Mouse (Mus musculus) forebrain, embryonic 11.5 days (tissue): ENCODE data around the gene Fsip2. TPM values are rescaled to one million over a fixed set of nuclear protein-coding genes. Genes with fewer than 3 reads are reported as not detected.

ENCODE experiments used
- ATAC-seq: fragments of 200-750 bp; cut with Nextera tagmentation; replicated peaks from 2 replicates; pipeline ENCODE4 v1.8.0; 2017; ENCODE audit warnings: moderate TSS enrichment; ENCODE audit not compliant: low FRiP score
- DNase-seq: peaks from one replicate; pipeline ENCODE4 v3.0.0-alpha.2; 2017; ENCODE audit warnings: low spot score
- H3K27ac ChIP-seq: fragments of 300-500 bp; sonication (generic); 2 replicates; pipeline ENCODE4 v1.5.1; 2014; ENCODE audit warnings: low read depth, low read length
- H3K27me3 ChIP-seq: fragments of 300-500 bp; sonication (generic); 2 replicates; pipeline ENCODE4 v1.6.1; 2014; ENCODE audit warnings: mild to moderate bottlenecking, low read length, mixed read lengths; ENCODE audit not compliant: control insufficient read depth, insufficient read depth
- H3K36me3 ChIP-seq: fragments of 300-500 bp; sonication (generic); 2 replicates; pipeline ENCODE4 v1.6.1; 2014; ENCODE audit warnings: mild to moderate bottlenecking, low read length, moderate library complexity, mixed read lengths; ENCODE audit not compliant: control insufficient read depth, insufficient read depth
- H3K4me1 ChIP-seq: fragments of 300-500 bp; sonication (generic); replicated peaks from 2 replicates; pipeline ENCODE4 v1.6.1; 2014; ENCODE audit warnings: low read length, mixed read lengths; ENCODE audit not compliant: control insufficient read depth, insufficient read depth
- H3K4me2 ChIP-seq: fragments of 300-500 bp; sonication (generic); 2 replicates; pipeline ENCODE4 v1.6.1; 2014; ENCODE audit warnings: low read depth, mild to moderate bottlenecking, low read length, moderate library complexity, mixed read lengths; ENCODE audit not compliant: severe bottlenecking
- H3K4me3 ChIP-seq: fragments of 300-500 bp; sonication (generic); 2 replicates; pipeline ENCODE4 v1.5.1; 2014; ENCODE audit warnings: low read depth, low read length
- H3K9ac ChIP-seq: fragments of 300-500 bp; sonication (generic); 2 replicates; pipeline ENCODE4 v1.6.1; 2014; ENCODE audit warnings: low read length
- H3K9me3 ChIP-seq: fragments of 300-500 bp; sonication (generic); 2 replicates; pipeline ENCODE4 v1.6.1; 2016; ENCODE audit warnings: low read length, mixed read lengths; ENCODE audit not compliant: control insufficient read depth
- WGBS: fragments of 180-500 bp; shearing (Covaris S2); extraction: QIAGEN DNeasy Blood & Tissue Kit; methylation state at CpG from one replicate; pipeline ENCODE4 v1.1.7; 2014; 5-methylcytosine and 5-hydroxymethylcytosine counted together
- polyA plus RNA-seq: library from polyadenylated mRNA; unstranded; fragments of >200 nt; fragmentation: Nextera tagmentation; extraction: Ambion mirVana; gene quantifications from 2 replicates; pipeline ENCODE4 v1.2.1, GENCODE M21; 2014

Fsip2 gene
- polyA plus RNA-seq: not detected in 2 replicates

GRCm38 (mm10) chr2:82943472-82943871 lies at the start of gene Fsip2:
Gene Fsip2, plus strand, starts transcription at chr2:82943634.
- no peaks in the 10 kb centered on the region for H3K9me3 ChIP-seq
- ATAC-seq: 0 out of 2 replicates have a peak, but pooled peaks have one; percentile 29
- H3K4me1 ChIP-seq: no peaks in the 10 kb centered on the region
- DNase-seq: no peak
- H3K27ac ChIP-seq: no peak within 1 kb of the TSS
- no peak within 1 kb of the TSS for H3K9ac ChIP-seq
- H3K4me3 ChIP-seq: no peak within 1 kb of the TSS
- no peak within 1 kb of the TSS for H3K4me2 ChIP-seq
- WGBS: 94% methylated on average over 17 of the region's 17 CpGs
- no peaks in the 10 kb centered on the region for H3K27me3 ChIP-seq
- no peaks in the 10 kb centered on the region for H3K36me3 ChIP-seq

- WGBS: 91% methylated on average over 3 of the region's 3 CpGs
- H3K4me1 ChIP-seq: no peaks in the 10 kb centered on the region
- H3K36me3 ChIP-seq: no peaks in the 10 kb centered on the region
- H3K27me3 ChIP-seq: no peaks in the 10 kb centered on the region
- no peak overlapping the region for H3K4me2 ChIP-seq
- H3K9ac ChIP-seq: no peak overlapping the region
- no peak for DNase-seq
- no peak for ATAC-seq
- no peak overlapping the region for H3K4me3 ChIP-seq
- no peak overlapping the region for H3K27ac ChIP-seq
- no peaks in the 10 kb centered on the region for H3K9me3 ChIP-seq
Measured at GRCm38 (mm10) chr2:82963443-82963842, 20.0 kb downstream of the Fsip2 start.

- Histone ChIP-seq H3K4me3 (no peak overlapping the region), H3K27me3 (no peaks in the 10 kb centered on the region), H3K9ac (no peak overlapping the region), H3K36me3 (no peaks in the 10 kb centered on the region), H3K27ac (no peak overlapping the region), H3K9me3 (no peaks in the 10 kb centered on the region), H3K4me1 (no peaks in the 10 kb centered on the region), H3K4me2 (no peak overlapping the region)
- ATAC-seq: no peak
- DNase-seq: no peak
- WGBS: 93% methylated on average over 7 of the region's 7 CpGs
Measured at GRCm38 (mm10) chr2:83025853-83026252, 82.4 kb downstream of the Fsip2 start.

GRCm38 (mm10) chr2:83052914-83053690 lies 109.7 kb downstream of the Fsip2 start:
- 88% methylated on average over 5 of the region's 5 CpGs for WGBS

More at GRCm38 (mm10) chr2:83052914-83053690, 109.7 kb downstream of the Fsip2 start:
- Histone ChIP-seq H3K9ac (no peak overlapping the region), H3K9me3 (no peaks in the 10 kb centered on the region), H3K36me3 (no peaks in the 10 kb centered on the region), H3K27ac (no peak overlapping the region), H3K4me1 (no peaks in the 10 kb centered on the region), H3K4me2 (no peak overlapping the region), H3K4me3 (no peak overlapping the region), H3K27me3 (no peaks in the 10 kb centered on the region)
- DNase-seq: no peak
- no peak for ATAC-seq
